Mouse (Mus musculus) limb, embryonic 13.5 days (tissue): ENCODE results near the gene Pde4b. TPM values are rescaled to one million over a fixed set of nuclear protein-coding genes. Genes with fewer than 3 reads are reported as not detected.

Experiments
- ATAC-seq: fragments of 200-750 bp; cut with Nextera tagmentation; 2 replicates; pipeline ENCODE4 v1.8.0; 2017; ENCODE audit warnings: low read depth, moderate number of reproducible peaks, moderate TSS enrichment; ENCODE audit not compliant: low FRiP score
- H3K27ac ChIP-seq: fragments of 300-500 bp; sonication (generic); 2 replicates; pipeline ENCODE4 v1.5.1; 2015; ENCODE audit warnings: inconsistent platforms, mild to moderate bottlenecking, moderate library complexity
- H3K27me3 ChIP-seq: fragments of 300-500 bp; sonication (generic); 2 replicates; pipeline ENCODE4 v1.6.1; 2015; ENCODE audit warnings: mild to moderate bottlenecking, inconsistent platforms
- H3K36me3 ChIP-seq: fragments of 300-500 bp; sonication (generic); 2 replicates; pipeline ENCODE4 v1.6.1; 2015; ENCODE audit warnings: inconsistent platforms, mild to moderate bottlenecking, moderate library complexity
- H3K4me1 ChIP-seq: fragments of 300-500 bp; sonication (generic); 2 replicates; pipeline ENCODE4 v1.6.1; 2015; ENCODE audit warnings: inconsistent platforms
- H3K4me2 ChIP-seq: fragments of 300-500 bp; sonication (generic); replicated peaks from 2 replicates; pipeline ENCODE4 v1.6.1; 2015; ENCODE audit warnings: inconsistent platforms, mild to moderate bottlenecking, moderate library complexity
- H3K4me3 ChIP-seq: fragments of 300-500 bp; sonication (generic); 2 replicates; pipeline ENCODE4 v1.5.1; 2015; ENCODE audit warnings: moderate library complexity, mild to moderate bottlenecking, inconsistent platforms
- H3K9ac ChIP-seq: fragments of 300-500 bp; sonication (generic); 2 replicates; pipeline ENCODE4 v1.6.1; 2015; ENCODE audit warnings: mild to moderate bottlenecking, inconsistent platforms
- H3K9me3 ChIP-seq: fragments of 300-500 bp; sonication (generic); 2 replicates; pipeline ENCODE4 v1.6.1; 2016; ENCODE audit warnings: inconsistent platforms
- WGBS: fragments of 180-500 bp; shearing (Covaris S2); methylation state at CpG from one replicate; pipeline ENCODE4 v1.1.7; 2015; 5-methylcytosine and 5-hydroxymethylcytosine counted together
- polyA plus RNA-seq: library from polyadenylated mRNA; unstranded; fragments of >200 nt; fragmentation: Nextera tagmentation; extraction: Ambion mirVana; gene quantifications from 2 replicates; pipeline ENCODE4 v1.2.1, GENCODE M21; 2015

Pde4b gene
- polyA plus RNA-seq, 1 experiment from 2014 or later = 16.2 TPM

GRCm38 (mm10) chr4:102656494-102657036 is 569.2 kb downstream of the Pde4b start:
- Histone ChIP-seq H3K9me3 (no peaks in the 10 kb centered on the region), H3K4me3 (no peak overlapping the region), H3K9ac (no peak overlapping the region), H3K27ac (no peak overlapping the region), H3K36me3 (no peaks in the 10 kb centered on the region), H3K27me3 (peaks cover 12% of the 10 kb centered on the region; the same call in 1 of the 2 replicates), H3K4me1 (no peaks in the 10 kb centered on the region), H3K4me2 (no peak overlapping the region)
- WGBS = 22% methylated on average over 3 of the region's 3 CpGs
- no peak; the same call in 1 of the 2 replicates for ATAC-seq

Other genes starting within 250 kb of the Pde4b start
- gene B020004J07Rik, start 243.5 kb upstream of the Pde4b start, polyA plus RNA-seq = not detected in 2 replicates
- gene C130073F10Rik, start 193.8 kb upstream of the Pde4b start, polyA plus RNA-seq = not detected in 2 replicates
- gene Gm12800, start 178.4 kb upstream of the Pde4b start, polyA plus RNA-seq = not detected in 2 replicates
- gene Gm12794, start 147.1 kb upstream of the Pde4b start, polyA plus RNA-seq = not detected in 2 replicates
- not detected in 2 replicates for gene Gm12790, start 106.5 kb upstream of the Pde4b start, polyA plus RNA-seq
- not detected in 2 replicates for gene Gm12789, start 100.9 kb upstream of the Pde4b start, polyA plus RNA-seq